Mouse (Mus musculus) heart, adult 9 months (tissue): ENCODE results near the gene Azi2.

Source experiments
- DNase-seq, 2 experiments: peaks; one replicate each; pipeline ENCODE4 v3.0.0; 2022; ENCODE audit warnings: low spot score in 2 of 2

Azi2 gene

GRCm38 (mm10) chr9:118082575-118083431 is 42.5 kb downstream of the Azi2 start:
- DNase-seq: no peak

GRCm38 (mm10) chr9:118083834-118084233 is 43.5 kb downstream of the Azi2 start:
- no peak for DNase-seq

- DNase-seq: no peak
Measured at GRCm38 (mm10) chr9:118099395-118099794, 59.1 kb downstream of the Azi2 start.

- DNase-seq: no peak
Measured at GRCm38 (mm10) chr9:118100484-118100883, 60.2 kb downstream of the Azi2 start.

- no peak for DNase-seq
Measured at GRCm38 (mm10) chr9:118101802-118102201, 61.5 kb downstream of the Azi2 start.

GRCm38 (mm10) chr9:118108527-118109011 is 68.3 kb downstream of the Azi2 start:
- no peak for DNase-seq

- no peak for DNase-seq
Measured at GRCm38 (mm10) chr9:118109697-118110359, 69.5 kb downstream of the Azi2 start.

GRCm38 (mm10) chr9:118110360-118110710 is 70.0 kb downstream of the Azi2 start:
- DNase-seq: no peak
